Mouse (Mus musculus): Measurements from ENCODE around the gene Arg2.
"Not testable (repeated sequence)": the region's sequence is repeated elsewhere in the genome, so short reads cannot be mapped to it uniquely, and the experiment has no call there.

The Arg2 gene

GRCm38 (mm10) chr12:79171269-79171995 is 40.9 kb downstream of the Arg2 start:
- DNase-seq (ENCODE audit: low spot score): no peak

- peak; percentile 90 for DNase-seq (ENCODE audit: low spot score)
Observed at GRCm38 (mm10) chr12:79172019-79172941, 41.7 kb downstream of the Arg2 start, which contains the start of gene Vti1b. TSS of gene Vti1b (minus strand) at chr12:79172667.

GRCm38 (mm10) chr12:79173721-79174120 is 43.1 kb downstream of the Arg2 start:
- no peak for DNase-seq (ENCODE audit: low spot score)

- DNase-seq (ENCODE audit: low spot score): no peak
Observed at GRCm38 (mm10) chr12:79175998-79176397, 45.4 kb downstream of the Arg2 start.

GRCm38 (mm10) chr12:79185160-79185559 is 54.6 kb downstream of the Arg2 start:
- DNase-seq (ENCODE audit: low spot score): not testable (repeated sequence)

GRCm38 (mm10) chr12:79190931-79191673 is 60.5 kb downstream of the Arg2 start:
- DNase-seq (ENCODE audit: low spot score): peak; percentile 66

- DNase-seq (ENCODE audit: low spot score): peak; percentile 80
Observed at GRCm38 (mm10) chr12:79191701-79192100, 61.1 kb downstream of the Arg2 start.

- no peak for DNase-seq (ENCODE audit: low spot score)
Observed at GRCm38 (mm10) chr12:79192193-79192592, 61.6 kb downstream of the Arg2 start, which contains the start of gene Rdh11. TSS of gene Rdh11 (minus strand) at chr12:79192293.

GRCm38 (mm10) chr12:79193441-79193840 is 62.9 kb downstream of the Arg2 start:
- DNase-seq (ENCODE audit: low spot score): peak; percentile 83

- no peak for DNase-seq (ENCODE audit: low spot score)
Observed at GRCm38 (mm10) chr12:79197105-79197504, 66.5 kb downstream of the Arg2 start.

GRCm38 (mm10) chr12:79201882-79202281 is 71.3 kb downstream of the Arg2 start:
- DNase-seq (ENCODE audit: low spot score): no peak

Measured in testis, postnatal 10 days (tissue).